Mouse (Mus musculus): ENCODE measurements at regions not wholly inside any gene's neighbourhood (a gene's known extent, or its start where the extent isn't known, plus 50 kb on each side); places are given as distances from the start of the nearest gene placed in this dataset.

GRCm38 (mm10) chr15:56045510-56046245 lies 1431.7 kb downstream of the Slc22a22 start:
- no peak for DNase-seq (ENCODE audit: low spot score in 2 of 2)

GRCm38 (mm10) chr15:56043282-56043681 lies 1434.1 kb downstream of the Slc22a22 start:
- DNase-seq (ENCODE audit: low spot score in 2 of 2) = no peak

- DNase-seq (ENCODE audit: low spot score in 2 of 2) = no peak
These were observed 1435.0 kb downstream of the Slc22a22 start for GRCm38 (mm10) chr15:56042449-56042848.

- DNase-seq (ENCODE audit: low spot score in 2 of 2) = no peak
These were observed 1447.4 kb downstream of the Slc22a22 start for GRCm38 (mm10) chr15:56030007-56030406.

GRCm38 (mm10) chr15:56027197-56027818 lies 1450.1 kb downstream of the Slc22a22 start:
- DNase-seq (ENCODE audit: low spot score in 2 of 2) = no peak

- DNase-seq (ENCODE audit: low spot score in 2 of 2) = no peak
These were observed 1452.7 kb downstream of the Slc22a22 start for GRCm38 (mm10) chr15:56024705-56025104.

GRCm38 (mm10) chr15:56023862-56024484 lies 1453.5 kb downstream of the Slc22a22 start:
- DNase-seq (ENCODE audit: low spot score in 2 of 2) = no peak

GRCm38 (mm10) chr15:56022315-56022714 lies 1455.1 kb downstream of the Slc22a22 start:
- no peak for DNase-seq (ENCODE audit: low spot score in 2 of 2)

GRCm38 (mm10) chr15:56018141-56018540 lies 1459.3 kb downstream of the Slc22a22 start:
- no peak for DNase-seq (ENCODE audit: low spot score in 2 of 2)

- no peak for DNase-seq (ENCODE audit: low spot score in 2 of 2)
These were observed 1459.9 kb downstream of the Slc22a22 start for GRCm38 (mm10) chr15:56017561-56017960.

GRCm38 (mm10) chr15:56016070-56016469 lies 1461.4 kb downstream of the Slc22a22 start:
- no peak for DNase-seq (ENCODE audit: low spot score in 2 of 2)

- DNase-seq (ENCODE audit: low spot score in 2 of 2) = no peak
These were observed 1463.3 kb downstream of the Slc22a22 start for GRCm38 (mm10) chr15:56014059-56014620.

GRCm38 (mm10) chr15:56008603-56009174 lies 1468.7 kb downstream of the Slc22a22 start:
- no peak for DNase-seq (ENCODE audit: low spot score in 2 of 2)

- DNase-seq (ENCODE audit: low spot score in 2 of 2) = no peak
These were observed 1470.0 kb downstream of the Slc22a22 start for GRCm38 (mm10) chr15:56007376-56007775.

- no peak for DNase-seq (ENCODE audit: low spot score in 2 of 2)
These were observed 1472.1 kb downstream of the Slc22a22 start for GRCm38 (mm10) chr15:56005361-56005760.

- DNase-seq (ENCODE audit: low spot score in 2 of 2) = no peak
These were observed 1473.5 kb downstream of the Slc22a22 start for GRCm38 (mm10) chr15:56003921-56004320.

GRCm38 (mm10) chr15:55999605-56000004 lies 1477.8 kb downstream of the Slc22a22 start:
- no peak for DNase-seq (ENCODE audit: low spot score in 2 of 2)

- no peak for DNase-seq (ENCODE audit: low spot score in 2 of 2)
These were observed 1479.4 kb downstream of the Slc22a22 start for GRCm38 (mm10) chr15:55997977-55998376.

- no peak for DNase-seq (ENCODE audit: low spot score in 2 of 2)
These were observed 1482.7 kb downstream of the Slc22a22 start for GRCm38 (mm10) chr15:55994680-55995079.

- no peak for DNase-seq (ENCODE audit: low spot score in 2 of 2)
These were observed 1501.6 kb downstream of the Slc22a22 start for GRCm38 (mm10) chr15:55975843-55976242.

- no peak for DNase-seq (ENCODE audit: low spot score in 2 of 2)
These were observed 1510.6 kb downstream of the Slc22a22 start for GRCm38 (mm10) chr15:55966780-55967179.

- DNase-seq (ENCODE audit: low spot score in 2 of 2) = no peak
These were observed 1512.1 kb downstream of the Slc22a22 start for GRCm38 (mm10) chr15:55965296-55965695.

All from spleen, postnatal 14 days (tissue).